Mouse (Mus musculus) embryonic facial prominence, embryonic 11.5 days (tissue): Measurements from ENCODE around the gene Rnaseh2c. TPM values are rescaled to one million over a fixed set of nuclear protein-coding genes. Genes with fewer than 3 reads are reported as not detected.

Source experiments
- ATAC-seq: fragments of 200-750 bp; cut with Nextera tagmentation; replicated peaks from 2 replicates; pipeline ENCODE4 v1.8.0; 2017; ENCODE audit warnings: low read depth; ENCODE audit not compliant: insufficient number of reproducible peaks, low FRiP score, low TSS enrichment
- DNase-seq: peaks from one replicate; pipeline ENCODE4 v3.0.0-alpha.2; 2015; ENCODE audit warnings: low spot score
- H3K27ac ChIP-seq: fragments of 300-500 bp; sonication (generic); replicated peaks from 2 replicates; pipeline ENCODE4 v1.5.1; 2014; ENCODE audit warnings: mild to moderate bottlenecking, low read depth, low read length, control low read depth
- H3K27me3 ChIP-seq: fragments of 300-500 bp; sonication (generic); 2 replicates; pipeline ENCODE4 v1.6.1; 2014; ENCODE audit warnings: mild to moderate bottlenecking, low read length, moderate library complexity, mixed read lengths; ENCODE audit not compliant: control insufficient read depth, insufficient read depth
- H3K36me3 ChIP-seq: fragments of 300-500 bp; sonication (generic); replicated peaks from 2 replicates; pipeline ENCODE4 v1.6.1; 2014; ENCODE audit warnings: low read depth, mild to moderate bottlenecking, low read length, moderate library complexity, mixed read lengths; ENCODE audit not compliant: control insufficient read depth, insufficient read depth
- H3K4me1 ChIP-seq: fragments of 300-500 bp; sonication (generic); 2 replicates; pipeline ENCODE4 v1.6.1; 2014; ENCODE audit warnings: low read length, mixed read lengths; ENCODE audit not compliant: control insufficient read depth, insufficient read depth
- H3K4me2 ChIP-seq: fragments of 300-500 bp; sonication (generic); 2 replicates; pipeline ENCODE4 v1.6.1; 2014; ENCODE audit warnings: low read depth, mild to moderate bottlenecking, control low read depth, low read length, moderate library complexity
- H3K4me3 ChIP-seq: fragments of 300-500 bp; sonication (generic); 2 replicates; pipeline ENCODE4 v1.5.1; 2014; ENCODE audit warnings: low read depth, low read length, control low read depth
- H3K9ac ChIP-seq: fragments of 300-500 bp; sonication (generic); replicated peaks from 2 replicates; pipeline ENCODE4 v1.6.1; 2014; ENCODE audit warnings: mild to moderate bottlenecking, control low read depth, low read length
- H3K9me3 ChIP-seq: fragments of 300-500 bp; sonication (generic); replicated peaks from 2 replicates; pipeline ENCODE4 v1.6.1; 2016; ENCODE audit warnings: mild to moderate bottlenecking, low read length, inconsistent platforms, mixed read lengths; ENCODE audit not compliant: control insufficient read depth
- WGBS: fragments of 180-500 bp; shearing (Covaris S2); extraction: QIAGEN DNeasy Blood & Tissue Kit; methylation state at CpG from one replicate; pipeline ENCODE4 v1.1.7; 2014; 5-methylcytosine and 5-hydroxymethylcytosine counted together
- polyA plus RNA-seq: library from polyadenylated mRNA; unstranded; fragments of >200 nt; fragmentation: Nextera tagmentation; extraction: Ambion mirVana; gene quantifications from 2 replicates; pipeline ENCODE4 v1.2.1, GENCODE M21; 2014

Rnaseh2c gene
- polyA plus RNA-seq, 1 experiment from 2014 or later = 157 TPM

DNA sequence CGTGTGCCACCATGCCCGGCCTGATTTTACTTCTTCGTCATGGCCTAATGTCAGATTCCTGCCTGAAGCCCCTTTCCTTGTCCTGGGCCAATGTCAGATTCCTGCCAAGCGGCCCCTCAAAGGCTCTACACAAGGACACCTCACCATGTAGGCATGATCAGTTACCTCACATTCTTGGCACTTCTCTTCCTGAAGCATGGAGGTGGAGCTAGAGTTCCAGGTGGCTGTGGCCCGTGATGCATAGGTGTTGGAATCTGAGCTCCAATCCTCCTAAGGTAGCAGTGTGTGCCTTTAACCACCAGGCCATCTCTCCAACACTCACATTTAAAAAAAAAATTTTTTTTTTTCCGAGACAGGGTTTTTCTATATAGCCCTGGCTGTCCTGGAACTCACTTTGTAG lies 20.9 kb upstream of the Rnaseh2c start:
- no peak overlapping the region for H3K27ac ChIP-seq
- no peaks in the 10 kb centered on the region for H3K9me3 ChIP-seq
- no peak overlapping the region for H3K9ac ChIP-seq
- 83% methylated on average over 6 of the region's 6 CpGs for WGBS
- no peaks in the 10 kb centered on the region for H3K36me3 ChIP-seq
- H3K4me1 ChIP-seq = no peaks in the 10 kb centered on the region
- H3K27me3 ChIP-seq = no peaks in the 10 kb centered on the region
- H3K4me2 ChIP-seq = no peak overlapping the region
- H3K4me3 ChIP-seq = no peak overlapping the region
- DNase-seq (no peak), ATAC-seq (no peak)

DNA sequence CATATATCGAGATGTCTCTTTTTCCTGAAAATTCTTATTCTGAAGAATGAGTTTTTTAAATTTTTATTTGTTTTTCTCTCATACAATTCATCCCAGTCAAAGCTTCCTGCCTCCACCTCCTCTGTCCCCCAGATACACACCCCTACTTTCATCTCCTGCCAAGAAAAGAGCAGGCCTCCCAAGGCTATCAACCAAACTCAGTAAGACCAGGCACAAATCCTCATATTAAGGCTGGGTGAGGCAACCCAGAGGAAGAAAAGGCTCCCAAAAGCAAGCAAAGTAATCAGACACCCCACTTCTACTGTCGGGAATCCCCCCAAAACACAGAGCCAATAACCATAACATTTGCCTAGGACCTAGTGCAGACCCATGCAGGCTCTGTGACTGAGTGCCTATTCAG lies 19.7 kb upstream of the Rnaseh2c start:
- no peak overlapping the region for H3K27ac ChIP-seq
- no peak overlapping the region for H3K9ac ChIP-seq
- ATAC-seq = no peak
- WGBS = 85% methylated on average over 2 of the region's 2 CpGs
- DNase-seq = no peak
- H3K4me2 ChIP-seq = no peak overlapping the region
- H3K36me3 ChIP-seq = no peaks in the 10 kb centered on the region
- H3K9me3 ChIP-seq = no peaks in the 10 kb centered on the region
- H3K27me3 ChIP-seq = no peaks in the 10 kb centered on the region
- H3K4me1 ChIP-seq = no peaks in the 10 kb centered on the region
- no peak overlapping the region for H3K4me3 ChIP-seq

- Histone ChIP-seq H3K4me1 (no peaks in the 10 kb centered on the region), H3K9me3 (no peaks in the 10 kb centered on the region)
- no peak for ATAC-seq
These were observed 12.5 kb upstream of the Rnaseh2c start for GRCm38 (mm10) chr19:5589159-5589558.

DNA sequence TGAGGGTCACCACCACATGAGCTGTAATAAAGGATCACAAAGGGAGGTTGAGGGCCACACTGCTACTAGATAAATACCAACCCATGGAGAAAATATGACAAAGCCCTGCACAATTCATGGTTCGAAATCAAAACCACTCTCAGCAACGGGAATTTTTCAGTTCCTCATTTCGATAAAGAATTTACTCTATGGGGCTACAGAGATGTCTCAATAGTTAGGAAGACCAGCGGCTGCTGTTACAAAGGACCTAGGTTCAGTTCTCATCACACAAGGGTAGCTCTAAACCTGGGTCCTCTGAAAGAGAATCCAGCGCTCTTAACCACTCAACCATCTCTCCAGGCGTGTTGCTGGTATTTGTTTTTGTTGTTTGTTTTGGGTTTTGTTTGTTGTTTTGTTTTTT lies 9.8 kb upstream of the Rnaseh2c start:
- Histone ChIP-seq H3K9ac (no peak overlapping the region), H3K4me2 (no peak overlapping the region), H3K36me3 (no peaks in the 10 kb centered on the region), H3K4me1 (no peaks in the 10 kb centered on the region), H3K27me3 (no peaks in the 10 kb centered on the region), H3K27ac (no peak overlapping the region), H3K9me3 (no peaks in the 10 kb centered on the region), H3K4me3 (no peak overlapping the region)
- 90% methylated on average over 6 of the region's 6 CpGs for WGBS
- ATAC-seq (no peak), DNase-seq (no peak)

More at GRCm38 (mm10) chr19:5589159-5589558, 12.5 kb upstream of the Rnaseh2c start:
- Histone ChIP-seq H3K27me3 (no peaks in the 10 kb centered on the region), H3K4me3 (no peak overlapping the region), H3K27ac (no peak overlapping the region), H3K4me2 (no peak overlapping the region), H3K36me3 (no peaks in the 10 kb centered on the region), H3K9ac (no peak overlapping the region)
- no peak for DNase-seq
- 77% methylated on average over 9 of the region's 9 CpGs for WGBS

GRCm38 (mm10) chr19:5599224-5599623 lies 2.4 kb upstream of the Rnaseh2c start:
- WGBS = 74% methylated on average over 4 of the region's 4 CpGs

DNA sequence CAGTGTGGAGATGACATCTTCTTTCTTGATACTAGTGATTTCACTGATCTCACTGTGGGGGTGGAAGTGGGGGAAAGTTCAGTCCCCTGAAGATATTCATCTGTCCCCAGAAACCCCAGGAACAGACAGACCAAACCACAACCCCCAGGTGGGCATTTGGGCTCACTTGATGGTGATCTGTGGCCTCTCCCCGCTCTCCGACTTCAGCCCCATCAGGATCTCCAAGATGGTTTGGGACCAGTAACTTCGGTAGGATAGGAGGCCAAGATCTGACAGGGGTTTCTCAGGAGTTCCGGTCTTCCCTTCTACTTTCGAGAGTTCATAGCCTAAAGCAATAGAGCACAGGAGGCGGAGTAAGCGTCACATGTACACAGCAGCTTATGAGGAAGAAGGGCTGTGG lies 2.0 kb downstream of the Rnaseh2c start:
- H3K27ac ChIP-seq = no peak overlapping the region
- no peak for DNase-seq
- no peak overlapping the region for H3K4me3 ChIP-seq
- peaks cover 10% of the 10 kb centered on the region for H3K36me3 ChIP-seq
- WGBS = 80% methylated on average over 7 of the region's 7 CpGs
- no peaks in the 10 kb centered on the region; the same call in none of the 2 replicates for H3K4me1 ChIP-seq
- no peak for ATAC-seq
- H3K27me3 ChIP-seq = no peaks in the 10 kb centered on the region
- no peaks in the 10 kb centered on the region for H3K9me3 ChIP-seq
- no peak overlapping the region for H3K4me2 ChIP-seq
- H3K9ac ChIP-seq = no peak overlapping the region; the same call in 1 of the 2 replicates

More at GRCm38 (mm10) chr19:5599224-5599623, 2.4 kb upstream of the Rnaseh2c start:
- Histone ChIP-seq H3K9me3 (no peaks in the 10 kb centered on the region), H3K9ac (no peak overlapping the region), H3K4me3 (no peak overlapping the region), H3K27me3 (no peaks in the 10 kb centered on the region), H3K27ac (no peak overlapping the region), H3K4me1 (no peaks in the 10 kb centered on the region; the same call in 1 of the 2 replicates), H3K36me3 (peaks cover 5% of the 10 kb centered on the region), H3K4me2 (no peak overlapping the region)
- no peak for ATAC-seq
- DNase-seq = no peak

DNA sequence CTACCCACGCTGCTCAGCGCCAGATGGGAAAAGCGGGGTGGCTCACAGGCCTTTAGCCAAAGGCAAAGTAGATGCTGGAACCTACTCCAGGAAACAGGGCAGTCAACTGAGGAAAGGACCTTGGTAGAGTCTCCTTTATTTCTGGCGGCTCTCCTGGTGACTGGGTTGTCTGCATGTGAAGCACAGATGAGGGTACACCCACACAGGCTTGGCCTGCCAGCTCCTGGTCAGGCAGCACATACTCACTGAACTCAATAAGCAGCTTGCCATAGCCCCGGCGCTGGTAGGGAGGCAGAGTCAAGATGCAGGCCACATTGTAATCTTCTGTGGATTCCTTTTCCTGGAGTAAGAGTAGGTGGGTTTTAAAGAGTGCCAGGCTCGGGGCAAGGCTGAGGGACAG lies 3.5 kb downstream of the Rnaseh2c start:
- no peak overlapping the region; the same call in 1 of the 2 replicates for H3K4me2 ChIP-seq
- 90% methylated on average over 7 of the region's 7 CpGs for WGBS
- H3K9me3 ChIP-seq = no peaks in the 10 kb centered on the region
- no peaks in the 10 kb centered on the region for H3K27me3 ChIP-seq
- H3K4me3 ChIP-seq = no peak overlapping the region
- H3K36me3 ChIP-seq = peaks cover 10% of the 10 kb centered on the region
- peaks cover 3% of the 10 kb centered on the region for H3K4me1 ChIP-seq
- DNase-seq (no peak), ATAC-seq (no peak)
- H3K9ac ChIP-seq = no peak overlapping the region
- H3K27ac ChIP-seq = no peak overlapping the region

DNA sequence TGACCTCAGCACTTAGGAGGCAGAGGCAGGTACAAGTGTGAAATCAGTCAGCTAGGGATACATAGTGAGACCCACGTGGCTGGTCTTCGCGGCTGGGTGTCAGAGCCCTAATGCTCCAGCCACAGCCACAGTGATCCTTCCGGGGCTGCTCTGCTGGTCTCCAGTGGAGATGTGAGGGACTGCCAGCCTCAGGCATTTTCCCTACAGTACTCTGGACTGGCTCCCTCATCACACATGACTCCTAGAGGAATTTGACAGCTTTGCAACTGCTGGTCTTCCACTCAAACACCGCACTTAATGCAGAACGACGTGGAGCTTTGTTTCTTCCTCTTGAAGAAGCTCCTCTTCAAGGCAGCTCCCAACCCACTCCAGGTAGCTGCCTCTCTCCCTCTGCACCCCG lies 4.5 kb downstream of the Rnaseh2c start:
- 89% methylated on average over 8 of the region's 8 CpGs for WGBS

More for the DNA sequence above, 4.5 kb downstream of the Rnaseh2c start:
- Histone ChIP-seq H3K27ac (no peak overlapping the region), H3K4me3 (no peak overlapping the region), H3K9me3 (no peaks in the 10 kb centered on the region), H3K36me3 (peaks cover 10% of the 10 kb centered on the region), H3K9ac (no peak overlapping the region), H3K27me3 (no peaks in the 10 kb centered on the region), H3K4me1 (peaks cover 3% of the 10 kb centered on the region), H3K4me2 (no peak overlapping the region)
- DNase-seq (no peak), ATAC-seq (no peak)
